Mouse (Mus musculus) cortical plate, adult 2 months (tissue): Measurements from ENCODE around the gene Mta1.
A peak's percentile ranks its signal among the peaks of the same experiment; 100 is the strongest.

ENCODE experiments used
- CTCF ChIP-seq: fragments of 200-500 bp; IDR thresholded peaks from 2 replicates; pipeline ENCODE4 v1.5.1; 2011; ENCODE audit warnings: mild to moderate bottlenecking, control low read depth, low read length; ENCODE audit not compliant: insufficient read depth; ENCODE audit errors: extremely low read depth
- POLR2A ChIP-seq: fragments of 200-500 bp; IDR thresholded peaks from 2 replicates; pipeline ENCODE4 v1.6.1; 2011; ENCODE audit warnings: mild to moderate bottlenecking, low read length, control low read depth; ENCODE audit not compliant: insufficient read depth; ENCODE audit errors: extremely low read depth

GRCm38 (mm10) chr12:113144001-113144756 is 46.1 kb downstream of the Mta1 start:
- TF ChIP-seq POLR2A = no peak
- peak; percentile 68 for TF ChIP-seq CTCF
